In genomic region chr3:145820938-145821337, GRCm38 (mm10) we compare ENCODE assay signal across 12 mouse cellular contexts.
DNase-seq lines count a peak whose midpoint lies in the region; ATAC-seq and TF ChIP-seq lines count a peak whose summit lies in the region.
"Had no signal": no experiment of that assay in that cellular context is flagged by ENCODE, and none has a peak within 500 bp of the region (broad histone marks: within the 10 kb centered on the region; RNA-seq: fewer than 3 reads in every experiment).

No protein-coding gene starts in this region.

- no peaks in the 10 kb centered on the region for H3K9me3 ChIP-seq in hindbrain, embryonic 10.5 days
- H3K9me3 ChIP-seq in hindbrain, embryonic 16.5 days (ENCODE audit: control insufficient read depth, low read length): no peaks in the 10 kb centered on the region
- no peaks in the 10 kb centered on the region for H3K9me3 ChIP-seq in lung, embryonic 14.5 days (ENCODE audit: low read depth, low read length)
- H3K9me3 ChIP-seq in MEL (replicated peaks; ENCODE audit: insufficient read depth, low read length): no peaks in the 10 kb centered on the region
- H3K9me3 ChIP-seq in stomach, embryonic 15.5 days: no peaks in the 10 kb centered on the region

- TF ChIP-seq EP300 in MEL (IDR thresholded peaks at IDR 0.05; ENCODE audit: low read depth in 1 of 2, low read length in 2 of 2): no peak

- TF ChIP-seq POLR2A in MEL (IDR thresholded peaks at IDR 0.05; ENCODE audit: control insufficient read depth in 1 of 2, insufficient read depth in 1 of 2, low read depth in 1 of 2, low read length in 2 of 2, poor library complexity in 1 of 2): no peak

- no peak for ATAC-seq in hindbrain, embryonic 16.5 days
- no peak for ATAC-seq in lung, embryonic 14.5 days (ENCODE audit: insufficient read depth)
- no peak for ATAC-seq in stomach, embryonic 15.5 days (ENCODE audit: insufficient read depth, low FRiP score, low read depth)
- ATAC-seq: inflammation-experienced regulatory T-cells, adult 6 months had no signal

- 0 out of 2 replicates have a peak overlapping the region, but pooled peaks have one; percentile 35 for H3K27ac ChIP-seq in hindbrain, embryonic 10.5 days
- no peak overlapping the region for H3K27ac ChIP-seq in hindbrain, embryonic 16.5 days (ENCODE audit: low read depth, low read length)
- peak overlapping the region; percentile 64; the same call in 1 of the 2 replicates for H3K27ac ChIP-seq in lung, embryonic 14.5 days (ENCODE audit: low read depth)
- no peak overlapping the region for H3K27ac ChIP-seq in MEL (ENCODE audit: control insufficient read depth, low read depth, low read length)
- H3K27ac ChIP-seq in stomach, embryonic 15.5 days: peak overlapping the region; percentile 5

- no peak overlapping the region for H3K4me3 ChIP-seq in hindbrain, embryonic 10.5 days
- no peak overlapping the region for H3K4me3 ChIP-seq in hindbrain, embryonic 16.5 days (ENCODE audit: low read length)
- H3K4me3 ChIP-seq in lung, embryonic 14.5 days (ENCODE audit: low read depth, low read length): no peak overlapping the region
- H3K4me3 ChIP-seq in MEL (ENCODE audit: control insufficient read depth in 1 of 2, insufficient read depth in 1 of 2, low read depth in 2 of 2, low read length in 2 of 2): no peak overlapping the region
- H3K4me3 ChIP-seq in stomach, embryonic 15.5 days (replicated peaks): no peak overlapping the region

- no peak overlapping the region for H3K9ac ChIP-seq in hindbrain, embryonic 16.5 days (ENCODE audit: low read depth, low read length)
- no peak overlapping the region for H3K9ac ChIP-seq in lung, embryonic 14.5 days
- no peak overlapping the region for H3K9ac ChIP-seq in MEL (ENCODE audit: control insufficient read depth, low read depth, low read length, poor library complexity, severe bottlenecking)
- no peak overlapping the region for H3K9ac ChIP-seq in stomach, embryonic 15.5 days

- DNase-seq in hindbrain, embryonic 10.5 days (ENCODE audit: low spot score): no peak
- DNase-seq in lung, embryonic 14.5 days: no peak
- no peak for DNase-seq in lung, adult 18-20 months
- no peak for DNase-seq in MEL (ENCODE audit: low read depth, low spot score)
- DNase-seq in spleen, adult 12 weeks (ENCODE audit: low spot score): no peak
- DNase-seq: adrenal gland, postnatal 10 days; cerebellum, adult 9-10 months; gastrocnemius, postnatal 14 days; thymus, adult 2 months had no signal

- 0 out of 2 replicates have a peak, but pooled peaks cover 2% of the 10 kb centered on the region for H3K36me3 ChIP-seq in hindbrain, embryonic 10.5 days
- no peaks in the 10 kb centered on the region for H3K36me3 ChIP-seq in hindbrain, embryonic 16.5 days (ENCODE audit: control insufficient read depth, insufficient read depth, low read length)
- H3K36me3 ChIP-seq in lung, embryonic 14.5 days (ENCODE audit: insufficient read depth): no peaks in the 10 kb centered on the region
- no peaks in the 10 kb centered on the region for H3K36me3 ChIP-seq in MEL (ENCODE audit: control insufficient read depth in 1 of 2, insufficient read depth in 2 of 2, low read length in 2 of 2)
- no peaks in the 10 kb centered on the region for H3K36me3 ChIP-seq in stomach, embryonic 15.5 days

- no peak for TF ChIP-seq RAD21 in MEL (IDR thresholded peaks at IDR 0.05; ENCODE audit: low read depth, low read length)

- no peaks in the 10 kb centered on the region for H3K79me2 ChIP-seq in MEL (ENCODE audit: control insufficient read depth, insufficient read depth, low read length, poor library complexity)

- no peak for TF ChIP-seq CTCF in lung, embryonic 14.5 days (IDR thresholded peaks at IDR 0.05; ENCODE audit: low read depth)
- TF ChIP-seq CTCF in MEL (IDR thresholded peaks at IDR 0.05 in 2 of 3, conservative IDR thresholded peaks at IDR 0.05 in 1 of 3; ENCODE audit: control insufficient read depth in 1 of 3, insufficient read depth in 1 of 3, low read depth in 2 of 3, low read length in 3 of 3, poor library complexity in 1 of 3, severe bottlenecking in 1 of 3): 0 out of 6 replicates have a peak, but pooled peaks of 1 of the 3 experiments have one; percentile 1

- H3K4me2 ChIP-seq in hindbrain, embryonic 16.5 days (ENCODE audit: low read length): no peak overlapping the region
- no peak overlapping the region for H3K4me2 ChIP-seq in lung, embryonic 14.5 days
- no peak overlapping the region for H3K4me2 ChIP-seq in stomach, embryonic 15.5 days

- 92% methylated on average over 2 of the region's 2 CpGs for WGBS in hindbrain, embryonic 10.5 days
- WGBS in hindbrain, embryonic 16.5 days: 97% methylated on average over 2 of the region's 2 CpGs
- 91% methylated on average over 2 of the region's 2 CpGs for WGBS in lung, embryonic 14.5 days
- WGBS in stomach, embryonic 15.5 days: 79% methylated on average over 2 of the region's 2 CpGs

- H3K27me3 ChIP-seq in hindbrain, embryonic 10.5 days (ENCODE audit: insufficient read depth, poor library complexity, severe bottlenecking): no peaks in the 10 kb centered on the region
- H3K27me3 ChIP-seq in hindbrain, embryonic 16.5 days (replicated peaks; ENCODE audit: control insufficient read depth, insufficient read depth, low read length): no peaks in the 10 kb centered on the region
- H3K27me3 ChIP-seq in lung, embryonic 14.5 days (ENCODE audit: insufficient read depth, low read length): no peaks in the 10 kb centered on the region
- no peaks in the 10 kb centered on the region; a peak in 1 of 4 replicates for H3K27me3 ChIP-seq in MEL (ENCODE audit: control insufficient read depth in 1 of 2, insufficient read depth in 2 of 2, low read length in 2 of 2)
- H3K27me3 ChIP-seq in stomach, embryonic 15.5 days (replicated peaks): no peaks in the 10 kb centered on the region

- peaks cover 42% of the 10 kb centered on the region for H3K4me1 ChIP-seq in hindbrain, embryonic 10.5 days (replicated peaks)
- H3K4me1 ChIP-seq in hindbrain, embryonic 16.5 days (ENCODE audit: control insufficient read depth, insufficient read depth, low read depth, low read length): peaks cover 6% of the 10 kb centered on the region
- peaks cover 13% of the 10 kb centered on the region; the same call in 1 of the 2 replicates for H3K4me1 ChIP-seq in lung, embryonic 14.5 days (ENCODE audit: insufficient read depth)
- H3K4me1 ChIP-seq in MEL (ENCODE audit: control insufficient read depth in 1 of 2, insufficient read depth in 2 of 2, low read length in 2 of 2): no peaks in the 10 kb centered on the region
- 0 out of 2 replicates have a peak, but pooled peaks cover 3% of the 10 kb centered on the region for H3K4me1 ChIP-seq in stomach, embryonic 15.5 days

TF ChIP-seq in MEL, 35 proteins besides CTCF, POLR2A, EP300 and RAD21:
- TF ChIP-seq SMC3 (IDR thresholded peaks at IDR 0.05; ENCODE audit: low read depth, low read length) (0 out of 2 replicates have a peak, but pooled peaks have one; percentile 20), HCFC1 (IDR thresholded peaks at IDR 0.05; ENCODE audit: low read depth, low read length) (no peak)

Comparison
In these comparisons a context has a peak if more than half of its experiments do, and no peak if none do; other contexts are left out.
1. H3K27ac ChIP-seq: peak in hindbrain, embryonic 10.5 days (single experiment), lung, embryonic 14.5 days (single experiment) and stomach, embryonic 15.5 days (single experiment); none in hindbrain, embryonic 16.5 days (single experiment) and MEL (single experiment).